10 mouse cellular contexts compared by ENCODE assay signal in the genomic region with DNA sequence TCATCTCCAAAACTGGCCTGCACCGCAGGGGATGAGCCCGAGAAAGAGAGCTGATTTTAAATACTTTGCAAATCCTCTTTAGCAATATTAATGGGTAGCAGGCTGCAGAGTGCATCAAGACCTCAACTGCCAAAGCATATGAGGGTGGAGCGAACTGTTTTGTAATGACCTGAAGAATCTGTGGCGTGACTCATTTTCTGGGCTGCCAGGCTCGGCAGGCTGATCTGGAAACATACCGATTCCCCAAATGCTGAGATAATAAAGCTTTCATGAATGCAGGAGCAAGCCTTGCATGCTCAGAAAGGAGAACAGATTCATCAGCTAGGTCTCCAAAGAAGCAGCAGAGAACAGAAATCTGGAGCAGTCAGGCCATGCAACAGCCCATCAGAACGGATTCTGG.
A peak's percentile ranks its signal among the peaks of the same experiment; 100 is the strongest.
DNase-seq lines count a peak whose midpoint lies in the region; ATAC-seq and TF ChIP-seq lines count a peak whose summit lies in the region.
"Had no signal": no experiment of that assay in that cellular context is flagged by ENCODE, and none has a peak within 500 bp of the region (broad histone marks: within the 10 kb centered on the region; RNA-seq: fewer than 3 reads in every experiment).

No protein-coding gene starts in this region.

- no peak for TF ChIP-seq CTCF in lung, postnatal 0 days (IDR thresholded peaks at IDR 0.05)
- TF ChIP-seq CTCF in stomach, postnatal 0 days (IDR thresholded peaks at IDR 0.05; ENCODE audit: low read depth), result no peak

- no peak overlapping the region for H3K9ac ChIP-seq in lung, postnatal 0 days (replicated peaks; ENCODE audit: low read depth)
- no peak overlapping the region for H3K9ac ChIP-seq in stomach, postnatal 0 days (ENCODE audit: low read length)
- H3K9ac ChIP-seq: hindbrain, embryonic 15.5 days; liver, embryonic 15.5 days had no signal

- H3K27me3 ChIP-seq in lung, postnatal 0 days (replicated peaks; ENCODE audit: insufficient read depth, low read length), result no peaks in the 10 kb centered on the region
- no peaks in the 10 kb centered on the region for H3K27me3 ChIP-seq in stomach, postnatal 0 days (ENCODE audit: control insufficient read depth, insufficient read depth, low read length)
- H3K27me3 ChIP-seq: hindbrain, embryonic 15.5 days; liver, embryonic 15.5 days had no signal

- no peak for TF ChIP-seq EP300 in lung, postnatal 0 days (IDR thresholded peaks at IDR 0.05)
- no peak for TF ChIP-seq EP300 in stomach, postnatal 0 days (optimal IDR thresholded peaks at IDR 0.05)

- H3K4me3 ChIP-seq in lung, postnatal 0 days (ENCODE audit: low read depth, low read length), result no peak overlapping the region
- H3K4me3 ChIP-seq in stomach, postnatal 0 days (ENCODE audit: low read depth, low read length), result no peak overlapping the region
- H3K4me3 ChIP-seq: hindbrain, embryonic 15.5 days; liver, embryonic 15.5 days had no signal

- no peaks in the 10 kb centered on the region for H3K9me3 ChIP-seq in lung, postnatal 0 days (ENCODE audit: low read length)
- H3K9me3 ChIP-seq in stomach, postnatal 0 days (ENCODE audit: control insufficient read depth, low read length), result no peaks in the 10 kb centered on the region
- H3K9me3 ChIP-seq: hindbrain, embryonic 15.5 days; liver, embryonic 15.5 days had no signal

- WGBS in lung, postnatal 0 days, result 73% methylated on average over 7 of the region's 7 CpGs
- WGBS in stomach, postnatal 0 days, result 60% methylated on average over 7 of the region's 7 CpGs

- DNase-seq in adrenal gland, adult 2 months, result peak; percentile 51
- no peak for DNase-seq in adrenal gland, adult 18-20 months (ENCODE audit: low spot score in 2 of 2)
- peak; percentile 13 for DNase-seq in lung, postnatal 0 days (ENCODE audit: low spot score)
- no peak for DNase-seq in lung, postnatal 14 days
- peak; percentile 56 for DNase-seq in gastrocnemius, postnatal 25 days
- no peak for DNase-seq in stomach, postnatal 0 days (ENCODE audit: low spot score)
- DNase-seq in kidney, postnatal 4 days, result no peak
- DNase-seq in thymus, postnatal 36 days, result no peak

- H3K36me3 ChIP-seq in lung, postnatal 0 days (ENCODE audit: insufficient read depth, low read length), result no peaks in the 10 kb centered on the region
- no peaks in the 10 kb centered on the region for H3K36me3 ChIP-seq in stomach, postnatal 0 days (ENCODE audit: control insufficient read depth, insufficient read depth, low read length)
- H3K36me3 ChIP-seq: hindbrain, embryonic 15.5 days; liver, embryonic 15.5 days had no signal

- H3K4me2 ChIP-seq in lung, postnatal 0 days (replicated peaks; ENCODE audit: low read depth, low read length), result no peak overlapping the region
- H3K4me2 ChIP-seq in stomach, postnatal 0 days (replicated peaks; ENCODE audit: low read depth), result no peak overlapping the region
- H3K4me2 ChIP-seq: hindbrain, embryonic 15.5 days; liver, embryonic 15.5 days had no signal

- H3K27ac ChIP-seq in lung, postnatal 0 days (ENCODE audit: low read length), result no peak overlapping the region
- no peak overlapping the region for H3K27ac ChIP-seq in stomach, postnatal 0 days (replicated peaks)
- H3K27ac ChIP-seq: hindbrain, embryonic 15.5 days; liver, embryonic 15.5 days had no signal

- H3K4me1 ChIP-seq in lung, postnatal 0 days (ENCODE audit: insufficient read depth, low read depth, low read length), result no peaks in the 10 kb centered on the region
- no peaks in the 10 kb centered on the region for H3K4me1 ChIP-seq in stomach, postnatal 0 days (replicated peaks; ENCODE audit: control insufficient read depth, insufficient read depth)
- H3K4me1 ChIP-seq: hindbrain, embryonic 15.5 days; liver, embryonic 15.5 days had no signal

- no peak for ATAC-seq in lung, postnatal 0 days
- 0 out of 2 replicates have a peak, but pooled peaks have one; percentile 35 for ATAC-seq in stomach, postnatal 0 days (ENCODE audit: low FRiP score, low TSS enrichment)

Comparison
In these comparisons a context has a peak if more than half of its experiments do, and no peak if none do; other contexts are left out.
1. DNase-seq: peak in adrenal gland, adult 2 months (single experiment), lung, postnatal 0 days (single experiment) and gastrocnemius, postnatal 25 days (single experiment); none in adrenal gland, adult 18-20 months (0 of 2), lung, postnatal 14 days (single experiment), stomach, postnatal 0 days (single experiment), kidney, postnatal 4 days (0 of 2) and thymus, postnatal 36 days (0 of 2).